Mouse (Mus musculus): ENCODE results near the gene Itln1.
A peak's percentile ranks its signal among the peaks of the same experiment; 100 is the strongest.

GRCm38 (mm10) chr1:171502388-171503249 lies 32.5 kb downstream of the Itln1 start:
- TF ChIP-seq CTCF (IDR thresholded peaks at IDR 0.05; ENCODE audit: control insufficient read depth, insufficient read depth, low read length) (peak; percentile 59), POLR2A (IDR thresholded peaks at IDR 0.05; ENCODE audit: borderline replicate concordance, control insufficient read depth, low read depth, low read length) (no peak)

Measured in bone marrow, adult 2 months (tissue).